Mouse (Mus musculus) cerebellum, postnatal 14 days (tissue): ENCODE results near the gene Spink2.
"Not testable (repeated sequence)": the region's sequence is repeated elsewhere in the genome, so short reads cannot be mapped to it uniquely, and the experiment has no call there.

Experiments used
- DNase-seq, 2 experiments: peaks; one replicate each; pipeline ENCODE4 v3.0.0; 2021; ENCODE audit warnings: mixed read lengths in 2 of 2

Gene Spink2

GRCm38 (mm10) chr5:77193266-77193665 lies 18.0 kb downstream of the Spink2 start:
- no peak for DNase-seq

- DNase-seq, result no peak
These were observed 19.6 kb downstream of the Spink2 start for GRCm38 (mm10) chr5:77191631-77192030.

GRCm38 (mm10) chr5:77191106-77191505 lies 20.2 kb downstream of the Spink2 start:
- no peak for DNase-seq

- DNase-seq, result no peak
These were observed 22.5 kb downstream of the Spink2 start for GRCm38 (mm10) chr5:77188738-77189137.

GRCm38 (mm10) chr5:77185351-77185750 lies 25.9 kb downstream of the Spink2 start:
- no peak for DNase-seq

- DNase-seq, result not testable (repeated sequence)
These were observed 27.4 kb downstream of the Spink2 start for GRCm38 (mm10) chr5:77183876-77184275.

GRCm38 (mm10) chr5:77183338-77183737 lies 27.9 kb downstream of the Spink2 start:
- no peak for DNase-seq

GRCm38 (mm10) chr5:77181508-77181907 lies 29.8 kb downstream of the Spink2 start:
- no peak for DNase-seq

GRCm38 (mm10) chr5:77178976-77179375 lies 32.3 kb downstream of the Spink2 start:
- DNase-seq, result no peak

GRCm38 (mm10) chr5:77178008-77178407 lies 33.3 kb downstream of the Spink2 start:
- no peak for DNase-seq

GRCm38 (mm10) chr5:77174779-77175178 lies 36.5 kb downstream of the Spink2 start:
- DNase-seq, result no peak

- DNase-seq, result peak; percentile 42 to 58
These were observed 40.7 kb downstream of the Spink2 start for GRCm38 (mm10) chr5:77170593-77170992.

- no peak for DNase-seq
These were observed 43.8 kb downstream of the Spink2 start for GRCm38 (mm10) chr5:77167306-77167945.

- DNase-seq, result no peak
These were observed 45.3 kb downstream of the Spink2 start for GRCm38 (mm10) chr5:77165703-77166625.

- DNase-seq, result no peak
These were observed 47.7 kb downstream of the Spink2 start for GRCm38 (mm10) chr5:77163597-77163996.

GRCm38 (mm10) chr5:77162566-77162965 lies 48.7 kb downstream of the Spink2 start:
- DNase-seq, result no peak

- no peak for DNase-seq
These were observed 53.3 kb downstream of the Spink2 start for GRCm38 (mm10) chr5:77157777-77158540.

- DNase-seq, result peak in 1 of 2 experiments; percentile 13
These were observed 54.3 kb downstream of the Spink2 start for GRCm38 (mm10) chr5:77156938-77157337.

- DNase-seq, result no peak
These were observed 55.7 kb downstream of the Spink2 start for GRCm38 (mm10) chr5:77155526-77155925.
